Mouse (Mus musculus): ENCODE measurements around the gene Tmem117.

- TF ChIP-seq POLR2A (IDR thresholded peaks at IDR 0.05; ENCODE audit: low read depth, low read length): no peak
- no peak for TF ChIP-seq CTCF (conservative IDR thresholded peaks at IDR 0.05; ENCODE audit: insufficient read depth, insufficient read length, low read depth, low read length)
Observed at GRCm38 (mm10) chr15:94904672-94905407, 275.8 kb downstream of the Tmem117 start.
